Mouse (Mus musculus) bone marrow macrophage, adult 2 months (primary cell): ENCODE results near the gene Zmynd11. TPM values are rescaled to one million over a fixed set of nuclear protein-coding genes. Genes with fewer than 3 reads are reported as not detected.

Experiments used
- H3K27ac ChIP-seq: 2 replicates; pipeline ENCODE4 v1.5.1; 2012; ENCODE audit warnings: low read depth, low read length; ENCODE audit not compliant: insufficient read depth
- H3K4me1 ChIP-seq: 2 replicates; pipeline ENCODE4 v1.6.1; 2012; ENCODE audit warnings: low read length; ENCODE audit not compliant: control insufficient read depth, insufficient read depth
- H3K4me3 ChIP-seq: 2 replicates; pipeline ENCODE4 v1.5.1; 2012; ENCODE audit warnings: mild to moderate bottlenecking, low read length, moderate library complexity; ENCODE audit not compliant: insufficient read depth
- CTCF ChIP-seq: IDR thresholded peaks from 2 replicates; pipeline ENCODE4 v1.5.1; 2012; ENCODE audit warnings: low read depth, mild to moderate bottlenecking, low read length, moderate library complexity
- POLR2A ChIP-seq: IDR thresholded peaks from 2 replicates; pipeline ENCODE4 v1.6.1; 2012; ENCODE audit warnings: mild to moderate bottlenecking, low read depth, low read length, borderline replicate concordance
- polyA plus RNA-seq: library from polyadenylated mRNA; stranded (reverse); fragments of >200 nt; gene quantifications from 2 replicates; pipeline ENCODE4 v1.2.4, GENCODE M21; 2012; ENCODE audit not compliant: missing spikeins, insufficient read depth, insufficient read length

Gene Zmynd11
- polyA plus RNA-seq, 1 experiment: 74.8 TPM

DNA sequence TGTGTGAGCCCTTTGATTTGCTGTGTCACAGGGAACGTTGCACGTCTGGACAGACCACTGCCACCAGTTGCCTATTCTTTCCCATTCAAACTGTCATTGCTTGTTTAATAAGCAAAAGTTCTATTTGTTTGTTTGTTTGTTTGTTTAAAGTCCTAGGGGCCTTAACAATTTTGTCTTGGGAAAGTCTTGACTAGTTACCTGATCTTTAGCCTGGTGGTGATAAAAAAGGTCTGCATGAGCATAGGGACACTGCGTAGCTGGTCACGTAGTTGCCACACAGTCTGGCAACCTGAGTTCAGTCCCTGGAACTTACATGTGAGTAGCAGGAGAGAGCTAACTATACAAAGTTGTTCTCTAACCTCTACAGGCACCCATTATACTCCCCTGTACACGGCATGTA lies 95.9 kb downstream of the Zmynd11 start:
- H3K4me3 ChIP-seq: no peak overlapping the region
- TF ChIP-seq CTCF (no peak), POLR2A (no peak)
- no peak overlapping the region for H3K27ac ChIP-seq
- H3K4me1 ChIP-seq: no peaks in the 10 kb centered on the region

DNA sequence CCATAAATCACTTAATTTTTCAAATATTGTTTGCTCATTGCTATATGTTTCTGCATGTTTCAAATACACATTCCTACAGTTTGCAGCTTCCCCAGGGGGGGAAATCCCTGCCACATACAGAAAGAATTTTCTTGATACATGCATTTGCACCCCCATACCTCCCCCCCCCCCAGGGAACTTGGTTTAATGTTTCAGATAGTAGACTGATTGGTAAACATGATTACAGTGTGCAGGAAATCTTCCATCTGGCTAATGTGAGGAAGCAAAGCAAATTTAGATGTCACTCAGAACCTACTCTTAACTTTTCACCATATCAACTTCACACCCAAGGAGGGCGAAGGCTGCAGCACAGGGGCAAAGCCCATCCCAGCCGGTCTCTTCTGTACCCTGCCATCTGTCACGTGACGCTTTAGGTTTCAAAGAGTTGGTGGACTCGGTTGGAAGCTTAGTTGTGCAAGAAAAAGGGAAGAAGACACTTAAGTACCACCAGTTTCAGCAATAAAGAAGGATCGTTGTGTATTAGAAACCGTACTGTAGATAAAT lies 97.1 kb downstream of the Zmynd11 start:
- H3K27ac ChIP-seq: no peak overlapping the region
- TF ChIP-seq POLR2A (no peak), CTCF (no peak)
- H3K4me1 ChIP-seq: no peaks in the 10 kb centered on the region
- H3K4me3 ChIP-seq: no peak overlapping the region

DNA sequence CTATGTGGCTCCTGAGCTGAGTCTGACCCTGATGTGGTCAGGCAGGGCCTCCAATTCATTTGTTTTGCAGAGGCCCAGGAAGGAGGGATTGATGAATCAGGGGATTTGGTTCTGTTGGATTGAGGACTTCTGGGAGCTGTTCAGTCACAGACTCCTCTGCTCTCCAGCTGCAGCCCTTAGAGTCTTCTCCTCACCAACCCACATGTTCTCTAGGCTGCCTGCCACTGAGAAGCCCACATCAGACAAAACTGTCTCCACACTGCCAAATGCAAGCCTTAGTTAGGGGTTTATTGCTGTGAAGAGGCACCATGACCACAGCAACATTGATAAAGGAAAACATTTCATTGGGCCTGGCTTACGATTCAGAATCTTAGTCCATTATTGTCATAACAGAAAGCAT lies 101.5 kb downstream of the Zmynd11 start:
- Histone ChIP-seq H3K4me3 (no peak overlapping the region), H3K4me1 (no peaks in the 10 kb centered on the region), H3K27ac (no peak overlapping the region)
- no peak for TF ChIP-seq CTCF
- TF ChIP-seq POLR2A: no peak

DNA sequence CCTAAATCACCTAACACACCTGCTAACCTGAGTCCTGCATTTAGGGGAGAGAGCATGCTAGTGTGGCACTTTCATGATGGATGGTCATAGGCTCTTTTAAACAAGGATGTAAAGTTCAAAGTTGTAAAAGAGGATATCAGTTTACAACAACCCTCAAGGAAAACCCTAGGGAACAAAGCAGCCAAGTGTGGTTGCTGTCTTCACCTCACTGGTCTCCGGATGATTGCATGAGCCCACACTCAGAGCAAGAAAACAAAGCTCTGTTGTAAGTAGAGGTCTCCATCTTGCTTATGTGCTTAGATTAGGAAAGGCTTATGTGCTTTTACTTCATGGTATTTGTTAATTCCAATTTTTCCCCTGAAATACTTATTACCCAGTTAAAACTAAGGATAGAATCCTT lies 104.4 kb downstream of the Zmynd11 start:
- H3K4me3 ChIP-seq: no peak overlapping the region
- H3K4me1 ChIP-seq: no peaks in the 10 kb centered on the region
- TF ChIP-seq CTCF: no peak
- no peak for TF ChIP-seq POLR2A
- H3K27ac ChIP-seq: no peak overlapping the region

DNA sequence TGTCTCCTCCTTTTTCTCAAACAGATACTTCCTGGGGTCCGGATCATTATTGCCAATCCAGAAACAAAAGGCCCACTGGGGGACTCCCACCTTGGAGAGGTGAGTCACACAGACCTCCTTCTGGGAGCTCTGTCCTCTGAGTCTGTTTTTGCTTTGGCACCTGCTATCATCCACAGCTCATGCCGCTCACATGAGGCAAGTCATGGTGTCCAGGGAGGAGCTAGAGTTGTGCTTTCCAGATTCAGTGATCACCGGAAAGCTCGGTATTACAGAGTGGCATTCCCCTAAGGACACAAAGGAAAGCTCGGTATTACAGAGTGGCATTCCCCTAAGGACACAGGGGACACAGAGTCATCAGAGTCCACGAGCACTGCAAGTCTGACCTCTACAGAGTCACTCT lies 108.5 kb downstream of the Zmynd11 start:
- no peaks in the 10 kb centered on the region for H3K4me1 ChIP-seq
- no peak overlapping the region for H3K27ac ChIP-seq
- H3K4me3 ChIP-seq: no peak overlapping the region
- TF ChIP-seq POLR2A: no peak
- no peak for TF ChIP-seq CTCF

DNA sequence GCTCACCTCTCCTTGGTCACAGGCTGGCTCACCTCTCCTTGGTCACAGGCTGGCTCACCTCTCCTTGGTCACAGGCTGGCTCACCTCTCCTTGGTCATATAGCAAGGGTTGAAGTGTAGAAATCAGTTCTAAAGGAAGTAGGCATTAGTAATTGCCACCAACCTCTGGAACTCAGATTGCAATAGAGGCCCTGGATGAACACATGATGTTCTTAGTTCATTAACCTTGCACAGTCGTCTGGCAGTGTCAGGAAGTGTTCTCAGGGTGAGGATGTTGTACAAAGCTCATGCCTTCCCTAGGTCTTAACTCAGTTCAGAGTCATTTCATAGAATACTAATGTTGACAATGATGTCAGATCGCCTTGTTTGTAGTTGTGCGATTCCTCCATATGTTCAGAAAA lies 112.1 kb downstream of the Zmynd11 start:
- TF ChIP-seq POLR2A: no peak
- TF ChIP-seq CTCF: no peak
- Histone ChIP-seq H3K4me1 (no peaks in the 10 kb centered on the region), H3K4me3 (no peak overlapping the region), H3K27ac (no peak overlapping the region)

DNA sequence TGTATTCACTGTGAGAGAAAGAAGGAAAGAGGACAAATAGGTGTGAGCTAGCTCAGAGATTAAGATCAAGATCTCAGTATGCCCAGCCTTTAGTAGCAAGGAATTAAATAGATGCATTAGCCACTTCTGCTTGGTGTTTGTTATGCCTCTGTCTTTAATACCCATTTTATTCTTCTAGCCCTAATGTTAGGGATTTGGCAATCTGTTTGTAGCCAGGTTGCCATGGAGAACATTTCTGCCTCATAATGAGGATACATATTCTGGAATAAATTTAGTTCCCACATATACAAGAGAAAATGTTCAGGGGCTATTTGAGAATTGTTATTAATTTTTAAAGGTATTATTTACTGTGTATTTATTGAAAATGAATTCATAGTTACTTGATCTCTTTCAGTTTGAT lies 114.5 kb downstream of the Zmynd11 start:
- no peak overlapping the region for H3K27ac ChIP-seq
- H3K4me3 ChIP-seq: no peak overlapping the region
- TF ChIP-seq CTCF (no peak), POLR2A (no peak)
- H3K4me1 ChIP-seq: peaks cover 2% of the 10 kb centered on the region; the same call in 1 of the 2 replicates

DNA sequence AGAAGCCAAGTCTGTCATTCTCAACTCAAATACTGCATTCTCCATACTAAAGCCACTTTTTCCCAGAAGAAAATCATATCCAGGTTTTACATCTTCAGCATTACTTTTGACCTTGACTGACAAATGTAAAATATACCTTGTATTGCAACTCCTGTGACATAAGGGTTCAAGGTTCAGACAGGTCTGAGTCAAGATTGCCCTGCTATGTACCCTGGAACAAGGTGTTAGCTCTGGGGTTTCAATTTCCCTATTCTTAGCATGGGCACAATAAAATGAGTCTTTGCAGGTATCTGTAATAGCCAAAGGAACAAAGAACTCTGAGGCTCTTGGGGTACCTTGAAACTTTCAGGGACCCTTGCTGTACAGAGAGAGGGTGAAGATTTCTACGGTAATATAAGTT lies 115.2 kb downstream of the Zmynd11 start:
- Histone ChIP-seq H3K27ac (no peak overlapping the region), H3K4me3 (no peak overlapping the region), H3K4me1 (peaks cover 4% of the 10 kb centered on the region; the same call in 1 of the 2 replicates)
- no peak for TF ChIP-seq CTCF
- TF ChIP-seq POLR2A: no peak

DNA sequence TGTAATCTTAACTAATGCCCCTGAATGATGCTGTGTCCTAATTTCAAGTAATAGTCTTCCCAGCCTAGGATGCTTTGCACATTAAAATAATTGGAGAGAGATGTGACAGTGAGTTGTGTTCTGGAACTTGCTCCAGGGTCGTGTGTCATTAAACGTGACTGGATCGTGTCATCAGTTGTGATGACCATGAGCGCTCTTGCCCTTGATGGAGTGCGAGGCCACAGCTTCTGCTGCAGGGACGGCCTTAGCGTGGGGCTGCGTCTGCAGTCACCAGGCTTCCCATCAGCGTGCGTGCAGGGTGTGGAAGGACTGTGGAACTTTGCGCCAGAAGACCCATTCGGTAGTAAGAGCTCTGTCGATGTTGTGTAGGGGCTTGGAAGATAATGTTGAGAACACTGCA lies 116.4 kb downstream of the Zmynd11 start:
- no peak for TF ChIP-seq POLR2A
- no peak for TF ChIP-seq CTCF
- H3K27ac ChIP-seq: no peak overlapping the region
- peaks cover 4% of the 10 kb centered on the region; the same call in 1 of the 2 replicates for H3K4me1 ChIP-seq
- H3K4me3 ChIP-seq: no peak overlapping the region

DNA sequence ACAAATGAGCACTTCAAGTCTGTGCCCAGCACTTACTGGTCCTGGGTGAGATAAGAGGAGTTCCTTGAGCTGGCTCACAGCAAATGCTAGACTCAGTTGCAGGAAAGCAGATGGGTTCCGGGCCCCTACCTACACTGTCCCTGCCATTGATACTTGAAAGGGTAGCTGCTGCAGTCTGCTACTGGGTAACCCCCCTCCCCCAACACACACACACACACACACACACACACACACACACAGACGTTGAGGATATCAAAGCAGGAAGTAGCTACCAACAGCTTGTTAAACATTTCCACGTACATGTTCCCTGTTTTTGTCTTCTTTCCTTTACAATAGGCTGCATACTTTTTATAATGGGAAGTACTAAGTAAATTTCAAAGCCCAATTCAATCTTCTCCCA lies 127.2 kb downstream of the Zmynd11 start:
- Histone ChIP-seq H3K27ac (no peak overlapping the region), H3K4me3 (no peak overlapping the region), H3K4me1 (peaks cover 14% of the 10 kb centered on the region)
- no peak for TF ChIP-seq CTCF
- TF ChIP-seq POLR2A: no peak

DNA sequence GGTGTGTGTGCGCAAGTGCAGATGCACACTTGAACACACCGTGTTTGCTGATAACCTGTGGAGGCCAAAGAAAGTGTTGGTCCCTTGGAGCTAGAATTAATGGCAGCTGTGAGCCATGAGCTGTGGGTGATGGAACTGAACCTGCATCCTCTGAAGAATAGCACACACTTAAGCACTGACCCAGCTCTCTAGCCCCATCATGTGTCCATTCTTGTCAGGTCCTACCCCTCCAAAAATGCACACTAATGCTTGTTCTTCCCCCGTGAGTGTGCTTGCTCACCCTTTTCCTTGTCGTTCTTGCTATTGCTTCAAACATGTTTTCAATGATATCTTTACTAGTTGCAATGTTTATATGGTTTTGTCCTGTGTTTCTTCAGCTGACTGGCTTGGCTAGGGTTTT lies 128.6 kb downstream of the Zmynd11 start:
- H3K4me1 ChIP-seq: peaks cover 9% of the 10 kb centered on the region
- no peak for TF ChIP-seq POLR2A
- no peak for TF ChIP-seq CTCF
- H3K27ac ChIP-seq: no peak overlapping the region
- no peak overlapping the region for H3K4me3 ChIP-seq
